In genomic region chr12:91709634-91710033, GRCm38 (mm10) we compare ENCODE assay signal across 14 mouse cellular contexts.
"Had no signal": no experiment of that assay in that cellular context is flagged by ENCODE, and none has a peak within 500 bp of the region (broad histone marks: within the 10 kb centered on the region; RNA-seq: fewer than 3 reads in every experiment).

No protein-coding gene starts in this region.

- ATAC-seq: lung, postnatal 0 days; midbrain, embryonic 15.5 days had no signal

- H3K9me3 ChIP-seq: midbrain, embryonic 12.5 days; midbrain, embryonic 15.5 days; neural tube, embryonic 12.5 days; neural tube, embryonic 15.5 days had no signal

- H3K9ac ChIP-seq: lung, embryonic 14.5 days; midbrain, embryonic 12.5 days; midbrain, embryonic 15.5 days; neural tube, embryonic 12.5 days; neural tube, embryonic 15.5 days had no signal

- DNase-seq: layer of hippocampus, adult 9-11 months; lung, embryonic 14.5 days; right cerebral cortex, adult 18-20 months; right cerebral cortex, postnatal 14 days; right cerebral cortex, postnatal 4 days; thymus, postnatal 25 days had no signal

- H3K27me3 ChIP-seq: midbrain, embryonic 12.5 days; midbrain, embryonic 15.5 days; neural tube, embryonic 12.5 days; neural tube, embryonic 15.5 days had no signal

- H3K4me1 ChIP-seq: midbrain, embryonic 15.5 days had no signal

- H3K27ac ChIP-seq: kidney, postnatal 0 days; layer of hippocampus, adult 2 months; macrophage; midbrain, embryonic 12.5 days; midbrain, embryonic 15.5 days; neural tube, embryonic 12.5 days; neural tube, embryonic 15.5 days had no signal

- H3K4me2 ChIP-seq: lung, embryonic 14.5 days; midbrain, embryonic 12.5 days; midbrain, embryonic 15.5 days; neural tube, embryonic 12.5 days; neural tube, embryonic 15.5 days had no signal

- H3K4me3 ChIP-seq: layer of hippocampus, adult 2 months; midbrain, embryonic 12.5 days; midbrain, embryonic 15.5 days; neural tube, embryonic 12.5 days; neural tube, embryonic 15.5 days had no signal

- H3K36me3 ChIP-seq: midbrain, embryonic 12.5 days; midbrain, embryonic 15.5 days; neural tube, embryonic 12.5 days; neural tube, embryonic 15.5 days had no signal
